Mouse (Mus musculus): ENCODE data around the gene Ctsk.

- no peak for TF ChIP-seq CTCF (IDR thresholded peaks at IDR 0.05; ENCODE audit: insufficient read depth, low read depth, low read length)
- TF ChIP-seq POLR2A (IDR thresholded peaks at IDR 0.05; ENCODE audit: insufficient read depth, low read depth, low read length), result no peak
Observed at GRCm38 (mm10) chr3:95531025-95531424, 32.0 kb downstream of the Ctsk start.
